17 mouse cellular contexts compared by ENCODE assay signal in the genomic region with DNA sequence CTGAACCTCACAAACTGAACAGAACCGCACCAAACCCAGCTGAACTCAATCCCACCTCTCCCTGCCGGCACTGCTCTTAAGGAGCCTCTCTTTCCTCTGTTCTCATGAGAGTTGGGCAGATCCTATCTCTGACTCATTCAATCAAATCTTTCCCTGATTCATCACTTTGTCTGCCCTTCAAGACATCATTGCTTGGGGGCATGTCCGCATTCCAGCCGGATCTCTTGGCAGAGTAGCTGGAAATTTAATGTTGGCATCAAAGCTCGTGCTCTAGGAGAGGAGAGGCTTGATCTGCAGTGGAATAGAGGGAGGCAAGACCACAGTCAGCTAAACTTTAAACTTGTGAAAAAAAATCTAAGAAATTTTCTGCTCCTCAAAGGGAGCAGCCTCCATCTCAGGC.
"Had no signal": no experiment of that assay in that cellular context is flagged by ENCODE, and none has a peak within 500 bp of the region (broad histone marks: within the 10 kb centered on the region; RNA-seq: fewer than 3 reads in every experiment).

No protein-coding gene starts in this region.

- ATAC-seq: liver, embryonic 12.5 days; liver, postnatal 0 days; lung, postnatal 0 days; midbrain, embryonic 13.5 days; midbrain, embryonic 15.5 days; midbrain, embryonic 16.5 days had no signal

- DNase-seq: left cerebral cortex, postnatal 4 days; liver; liver, embryonic 13.5 days; liver, postnatal 0 days; lung, adult 18-20 months; lung, adult 2 months; lung, embryonic 14.5 days; lung, postnatal 10 days; lung, postnatal 14 days; lung, postnatal 36 days; lung, postnatal 4 days; midbrain, embryonic 14.5 days had no signal
